Mouse (Mus musculus): Measurements from ENCODE around the gene Mettl23.

DNA sequence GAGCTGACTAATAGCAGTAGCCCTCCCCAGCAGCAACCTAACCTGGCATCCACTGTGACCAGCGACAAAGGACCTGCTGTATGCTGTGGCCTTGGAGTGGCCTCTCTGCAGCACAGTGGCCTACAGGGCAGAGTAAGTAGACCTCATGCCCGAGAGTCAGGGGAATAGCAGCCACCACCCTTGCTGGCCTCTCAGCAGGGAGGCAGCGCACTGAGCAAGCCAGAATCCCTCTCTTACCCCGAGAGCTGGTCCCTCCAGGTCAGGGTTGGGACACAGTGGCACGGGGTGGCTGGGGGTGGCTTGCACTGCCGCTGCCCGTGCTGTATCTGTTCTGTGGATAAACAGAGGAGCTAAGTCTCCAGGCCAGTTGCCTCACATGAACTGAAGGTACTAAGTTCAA lies 3.5 kb upstream of the Mettl23 start:
- TF ChIP-seq POLR2AphosphoS2 (IDR thresholded peaks at IDR 0.05; ENCODE audit: insufficient read length, low read depth) (no peak), USF1 (IDR thresholded peaks at IDR 0.05; ENCODE audit: low read depth) (no peak), POLR2A (IDR thresholded peaks at IDR 0.05; ENCODE audit: insufficient read length, low read depth) (no peak), CEBPB (IDR thresholded peaks at IDR 0.05; ENCODE audit: insufficient read depth, poor library complexity, severe bottlenecking) (no peak), TCF12 (IDR thresholded peaks at IDR 0.05; ENCODE audit: insufficient read depth, poor library complexity, severe bottlenecking) (no peak), E2F4 (IDR thresholded peaks at IDR 0.05; ENCODE audit: insufficient read depth) (no peak), MYOD1 (IDR thresholded peaks at IDR 0.05; ENCODE audit: control insufficient read depth in 1 of 3, insufficient read length in 2 of 3, low read depth in 2 of 3) (no peak), MYOG (IDR thresholded peaks at IDR 0.05; ENCODE audit: control insufficient read depth in 1 of 3, insufficient read depth in 1 of 3, insufficient read length in 2 of 3, low read depth in 2 of 3) (no peak), MAX (IDR thresholded peaks at IDR 0.05; ENCODE audit: low read depth) (no peak), REST (IDR thresholded peaks at IDR 0.05; ENCODE audit: insufficient read depth, insufficient read length) (no peak), TCF3 (IDR thresholded peaks at IDR 0.05; ENCODE audit: insufficient read length, low read depth) (no peak)

All from myocyte (in vitro differentiated cells).